Mouse (Mus musculus) liver, postnatal 0 days (tissue): ENCODE data around the gene Hoxa7. TPM values are rescaled to one million over a fixed set of nuclear protein-coding genes. Genes with fewer than 3 reads are reported as not detected.
A peak's percentile ranks its signal among the peaks of the same experiment; 100 is the strongest.

Experiments used
- ATAC-seq: fragments of 200-750 bp; cut with Nextera tagmentation; 2 replicates; pipeline ENCODE4 v1.8.0; 2017; ENCODE audit warnings: mild to moderate bottlenecking, moderate library complexity
- DNase-seq: peaks from one replicate; pipeline ENCODE4 v3.0.0-alpha.2; 2016
- H3K27ac ChIP-seq: fragments of 300-500 bp; sonication (generic); 2 replicates; pipeline ENCODE4 v1.5.1; 2014; ENCODE audit warnings: antibody characterized with exemption, moderate library complexity, mild to moderate bottlenecking, low read depth
- H3K27me3 ChIP-seq: fragments of 300-500 bp; sonication (generic); 2 replicates; pipeline ENCODE4 v1.6.1; 2014; ENCODE audit warnings: low read length, control low read depth, mixed read lengths; ENCODE audit not compliant: insufficient read depth
- H3K36me3 ChIP-seq: fragments of 300-500 bp; sonication (generic); replicated peaks from 2 replicates; pipeline ENCODE4 v1.6.1; 2014; ENCODE audit warnings: mild to moderate bottlenecking, control low read depth, low read length, moderate library complexity, mixed read lengths; ENCODE audit not compliant: insufficient read depth
- H3K4me1 ChIP-seq: fragments of 300-500 bp; sonication (generic); 2 replicates; pipeline ENCODE4 v1.6.1; 2014; ENCODE audit warnings: antibody characterized with exemption, mild to moderate bottlenecking, control low read depth; ENCODE audit not compliant: insufficient read depth
- H3K4me2 ChIP-seq: fragments of 300-500 bp; sonication (generic); 2 replicates; pipeline ENCODE4 v1.6.1; 2014; ENCODE audit warnings: low read depth, mild to moderate bottlenecking, low read length, moderate library complexity, mixed read lengths
- H3K4me3 ChIP-seq: fragments of 300-500 bp; sonication (generic); 2 replicates; pipeline ENCODE4 v1.5.1; 2014; ENCODE audit warnings: low read depth, low read length
- H3K9ac ChIP-seq: fragments of 300-500 bp; sonication (generic); replicated peaks from 2 replicates; pipeline ENCODE4 v1.6.1; 2014; ENCODE audit warnings: mild to moderate bottlenecking, moderate library complexity
- H3K9me3 ChIP-seq: fragments of 300-500 bp; sonication (generic); 2 replicates; pipeline ENCODE4 v1.6.1; 2016; ENCODE audit warnings: mild to moderate bottlenecking, control low read depth, low read length, mixed read lengths
- CTCF ChIP-seq: sonication (generic); IDR thresholded peaks from 2 replicates; pipeline ENCODE4 v1.5.1; 2016; ENCODE audit warnings: antibody characterized with exemption, low read depth
- EP300 ChIP-seq: IDR thresholded peaks from 2 replicates; pipeline ENCODE4 v1.6.1; 2016; ENCODE audit warnings: antibody characterized with exemption, low read depth, mild to moderate bottlenecking
- WGBS: fragments of 180-500 bp; shearing (Covaris S2); extraction: QIAGEN DNeasy Blood & Tissue Kit; methylation state at CpG from one replicate; pipeline ENCODE4 v1.1.7; 2014; ENCODE audit not compliant: insufficient replicate concordance; 5-methylcytosine and 5-hydroxymethylcytosine counted together
- polyA plus RNA-seq: library from polyadenylated mRNA; unstranded; fragments of >200 nt; fragmentation: Nextera tagmentation; extraction: Ambion mirVana; gene quantifications from 2 replicates; pipeline ENCODE4 v1.2.1, GENCODE M21; 2015

Gene Hoxa7
- polyA plus RNA-seq, 1 experiment from 2014 or later = 0.39 TPM

DNA sequence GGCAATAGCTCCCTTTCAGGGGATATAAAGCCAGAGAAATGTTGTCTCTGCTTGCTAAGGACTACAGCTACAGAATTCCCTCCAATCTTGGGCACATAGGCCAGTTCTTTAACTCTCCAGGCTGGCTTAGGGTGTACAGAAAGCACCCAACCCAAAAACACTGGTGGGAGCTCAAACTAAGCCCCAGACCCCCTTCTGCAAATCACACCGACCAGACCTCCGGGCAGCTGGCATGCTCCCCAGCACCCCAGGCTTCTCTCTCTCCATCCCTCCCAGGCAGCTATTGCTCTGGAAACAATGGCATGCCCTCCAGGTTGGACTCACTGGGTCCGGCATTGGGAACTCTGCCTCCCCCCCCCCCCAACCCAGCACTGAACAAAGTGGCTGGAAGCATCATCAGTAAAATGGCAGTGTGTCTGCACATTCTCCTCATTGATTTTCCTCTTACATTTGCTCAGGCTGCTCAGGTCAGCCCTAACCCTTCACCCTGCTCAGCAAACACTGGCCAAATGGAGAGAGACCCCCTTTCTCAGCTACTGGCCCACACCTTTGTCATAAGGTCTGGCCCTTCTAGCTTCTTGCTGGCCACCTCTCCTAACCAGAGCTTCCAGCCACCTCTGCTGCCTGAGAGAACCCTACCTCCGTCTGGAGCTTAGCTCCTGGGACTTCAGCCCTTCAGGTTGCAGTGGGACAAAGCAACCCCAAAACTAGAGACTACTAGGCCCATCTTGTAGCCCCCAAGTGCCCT lies 42.6 kb downstream of the Hoxa7 start:
- Histone ChIP-seq H3K4me1 (peaks cover 8% of the 10 kb centered on the region; the same call in 1 of the 2 replicates), H3K4me2 (peak overlapping the region; percentile 35; the same call in 1 of the 2 replicates), H3K27me3 (peaks cover 58% of the 10 kb centered on the region), H3K27ac (no peak overlapping the region), H3K36me3 (no peaks in the 10 kb centered on the region), H3K9ac (no peak overlapping the region), H3K4me3 (no peak overlapping the region), H3K9me3 (no peaks in the 10 kb centered on the region)
- DNase-seq = no peak
- WGBS = 42% methylated on average over 4 of the region's 4 CpGs
- ATAC-seq = no peak
- TF ChIP-seq EP300 = no peak
- no peak for TF ChIP-seq CTCF

- ATAC-seq = no peak
- Histone ChIP-seq H3K36me3 (no peaks in the 10 kb centered on the region), H3K4me3 (no peak overlapping the region), H3K9ac (no peak overlapping the region), H3K4me1 (peaks cover 4% of the 10 kb centered on the region; the same call in 1 of the 2 replicates), H3K9me3 (no peaks in the 10 kb centered on the region), H3K4me2 (peak overlapping the region; percentile 51), H3K27me3 (peaks cover 67% of the 10 kb centered on the region), H3K27ac (no peak overlapping the region)
- TF ChIP-seq CTCF = no peak
- no peak for DNase-seq
- WGBS = 30% methylated on average over 9 of the region's 9 CpGs
Observed at GRCm38 (mm10) chr6:52177806-52178205, 43.8 kb downstream of the Hoxa7 start.

- DNase-seq = no peak
- ATAC-seq = no peak
- peaks cover 73% of the 10 kb centered on the region for H3K27me3 ChIP-seq
- 13% methylated on average over 36 of the region's 36 CpGs for WGBS
- H3K9ac ChIP-seq = no peak within 1 kb of the TSS
- no peak for TF ChIP-seq EP300
- no peak for TF ChIP-seq CTCF
- H3K4me3 ChIP-seq = peak within 1 kb of the TSS; percentile 41
- H3K9me3 ChIP-seq = no peaks in the 10 kb centered on the region
- H3K4me2 ChIP-seq = peak within 1 kb of the TSS; percentile 51
- 0 out of 2 replicates have a peak within 1 kb of the TSS, but pooled peaks have one; percentile 16 for H3K27ac ChIP-seq
- no peaks in the 10 kb centered on the region for H3K36me3 ChIP-seq
- H3K4me1 ChIP-seq = peaks cover 8% of the 10 kb centered on the region
Observed at GRCm38 (mm10) chr6:52177061-52177735, 44.5 kb downstream of the Hoxa7 start, which contains the start of gene 5730596B20Rik. Gene 5730596B20Rik (plus strand): TSS chr6:52177498.

GRCm38 (mm10) chr6:52176391-52176790 lies 45.3 kb downstream of the Hoxa7 start:
- ATAC-seq (no peak), DNase-seq (no peak)
- H3K4me1 ChIP-seq = peaks cover 3% of the 10 kb centered on the region; the same call in 1 of the 2 replicates
- H3K4me3 ChIP-seq = peak overlapping the region; percentile 41
- WGBS = 12% methylated on average over 6 of the region's 6 CpGs
- H3K9me3 ChIP-seq = no peaks in the 10 kb centered on the region
- H3K36me3 ChIP-seq = no peaks in the 10 kb centered on the region
- peak overlapping the region; percentile 51 for H3K4me2 ChIP-seq
- H3K9ac ChIP-seq = no peak overlapping the region
- TF ChIP-seq EP300 (no peak), CTCF (no peak)
- H3K27me3 ChIP-seq = peaks cover 76% of the 10 kb centered on the region
- H3K27ac ChIP-seq = 0 out of 2 replicates have a peak overlapping the region, but pooled peaks have one; percentile 16

DNA sequence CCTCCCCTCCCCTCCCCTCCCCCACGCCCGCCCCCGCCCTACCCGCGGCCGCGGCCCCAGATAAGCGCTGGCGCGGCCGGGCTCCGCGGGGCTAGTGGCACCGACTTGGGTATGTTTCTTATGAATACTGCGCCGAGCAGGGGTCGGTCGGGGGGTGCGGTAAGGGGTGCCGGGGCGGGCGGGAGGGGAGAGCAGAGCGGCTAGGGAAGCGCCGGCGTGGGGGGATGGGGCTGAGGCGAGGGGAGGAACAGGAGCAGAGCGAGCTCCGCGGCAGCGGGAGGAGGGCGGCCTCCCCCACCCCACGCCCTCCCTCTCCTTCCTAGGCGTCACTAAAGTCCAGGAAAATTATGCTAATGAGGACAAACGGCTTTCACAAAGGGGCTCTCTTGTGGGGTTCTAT lies 45.8 kb downstream of the Hoxa7 start:
- Histone ChIP-seq H3K27ac (peak overlapping the region; percentile 78), H3K4me2 (peak overlapping the region; percentile 51)

More for the DNA sequence above, 45.8 kb downstream of the Hoxa7 start:
- no peak for TF ChIP-seq EP300
- TF ChIP-seq CTCF = no peak
- H3K9ac ChIP-seq = peak overlapping the region; percentile 30; the same call in 1 of the 2 replicates
- H3K36me3 ChIP-seq = no peaks in the 10 kb centered on the region
- peaks cover 81% of the 10 kb centered on the region for H3K27me3 ChIP-seq
- ATAC-seq (peak; percentile 29; the same call in 1 of the 2 replicates), DNase-seq (no peak)
- H3K4me3 ChIP-seq = peak overlapping the region; percentile 41
- peaks cover 3% of the 10 kb centered on the region; the same call in 1 of the 2 replicates for H3K4me1 ChIP-seq
- WGBS = under 1% methylated on average over 16 of the region's 35 CpGs
- H3K9me3 ChIP-seq = no peaks in the 10 kb centered on the region
